Mouse (Mus musculus) layer of hippocampus, adult 9-10 months (tissue): Measurements from ENCODE around the gene Fga.

Experiments
- DNase-seq: peaks from one replicate; pipeline ENCODE4 v3.0.0; 2022; ENCODE audit warnings: low spot score

Gene Fga

GRCm38 (mm10) chr3:83027546-83028251 lies 1.8 kb downstream of the Fga start:
- no peak for DNase-seq

GRCm38 (mm10) chr3:83030331-83030730 lies 4.5 kb downstream of the Fga start:
- DNase-seq: no peak

GRCm38 (mm10) chr3:83032746-83033308 lies 7.0 kb downstream of the Fga start:
- DNase-seq: no peak

GRCm38 (mm10) chr3:83033801-83034200 lies 7.9 kb downstream of the Fga start:
- no peak for DNase-seq

- DNase-seq: no peak
Measured at GRCm38 (mm10) chr3:83038865-83039264, 13.0 kb downstream of the Fga start.

- DNase-seq: no peak
Measured at GRCm38 (mm10) chr3:83039666-83040065, 13.8 kb downstream of the Fga start.

GRCm38 (mm10) chr3:83042451-83042850 lies 16.6 kb downstream of the Fga start:
- no peak for DNase-seq

- DNase-seq: no peak
Measured at GRCm38 (mm10) chr3:83046649-83047048, 20.8 kb downstream of the Fga start.

- DNase-seq: no peak
Measured at GRCm38 (mm10) chr3:83049680-83050079, 23.8 kb downstream of the Fga start, which contains the start of gene Fgb. TSS of gene Fgb (minus strand) at chr3:83049863.

GRCm38 (mm10) chr3:83050661-83051060 lies 24.8 kb downstream of the Fga start:
- DNase-seq: no peak

GRCm38 (mm10) chr3:83052102-83052501 lies 26.2 kb downstream of the Fga start:
- no peak for DNase-seq

- no peak for DNase-seq
Measured at GRCm38 (mm10) chr3:83053126-83053525, 27.2 kb downstream of the Fga start.

GRCm38 (mm10) chr3:83053758-83054157 lies 27.9 kb downstream of the Fga start:
- DNase-seq: peak; percentile 43

GRCm38 (mm10) chr3:83054759-83055158 lies 28.9 kb downstream of the Fga start:
- DNase-seq: no peak

- DNase-seq: peak; percentile 92
Measured at GRCm38 (mm10) chr3:83055281-83056038, 29.6 kb downstream of the Fga start, which contains the start of gene Plrg1. TSS of gene Plrg1 (plus strand) at chr3:83055522.

- DNase-seq: no peak
Measured at GRCm38 (mm10) chr3:83057046-83057445, 31.2 kb downstream of the Fga start.

GRCm38 (mm10) chr3:83067920-83068319 lies 42.0 kb downstream of the Fga start:
- DNase-seq: no peak

- no peak for DNase-seq
Measured at GRCm38 (mm10) chr3:83068869-83069268, 43.0 kb downstream of the Fga start.

GRCm38 (mm10) chr3:83070231-83070630 lies 44.4 kb downstream of the Fga start:
- no peak for DNase-seq

GRCm38 (mm10) chr3:83076563-83076962 lies 50.7 kb downstream of the Fga start:
- no peak for DNase-seq

GRCm38 (mm10) chr3:83080567-83081055 lies 54.7 kb downstream of the Fga start:
- peak; percentile 40 for DNase-seq
